Mouse (Mus musculus): ENCODE measurements around the gene Abl2.

GRCm38 (mm10) chr1:156589811-156590305 lies 31.3 kb downstream of the Abl2 start:
- no peak for TF ChIP-seq CTCF (IDR thresholded peaks at IDR 0.05; ENCODE audit: low read depth, low read length)
- TF ChIP-seq TAL1 (conservative IDR thresholded peaks at IDR 0.05; ENCODE audit: low read depth, low read length) = no peak
- no peak for TF ChIP-seq GATA1 (IDR thresholded peaks at IDR 0.05; ENCODE audit: borderline replicate concordance, low read length)
- TF ChIP-seq GATA2 (IDR thresholded peaks at IDR 0.05; ENCODE audit: borderline replicate concordance, low read depth, low read length) = no peak
- no peak for TF ChIP-seq POLR2AphosphoS5 (IDR thresholded peaks at IDR 0.05; ENCODE audit: insufficient replicate concordance, low read depth, low read length)

Data from G1E (cell line).